Mouse (Mus musculus) liver, embryonic 14.5 days (tissue): Measurements from ENCODE around the gene Prkg1. TPM values are rescaled to one million over a fixed set of nuclear protein-coding genes. Genes with fewer than 3 reads are reported as not detected.
A peak's percentile ranks its signal among the peaks of the same experiment; 100 is the strongest.

ENCODE experiments used
- ATAC-seq: fragments of 200-750 bp; cut with Nextera tagmentation; 2 replicates; pipeline ENCODE4 v1.8.0; 2017; ENCODE audit warnings: moderate number of reproducible peaks, mild to moderate bottlenecking, moderate library complexity; ENCODE audit not compliant: insufficient read depth
- DNase-seq, 3 experiments: peaks; one replicate each; pipeline ENCODE4 v3.0.0-alpha.2; 2012 to 2013; ENCODE audit warnings: low read depth in 3 of 3, low spot score in 3 of 3
- H3K27ac ChIP-seq: fragments of 300-500 bp; sonication (generic); 2 replicates; pipeline ENCODE4 v1.5.1; 2014; ENCODE audit warnings: moderate library complexity, mild to moderate bottlenecking, control low read depth, inconsistent platforms
- H3K27me3 ChIP-seq: fragments of 300-500 bp; sonication (generic); 2 replicates; pipeline ENCODE4 v1.6.1; 2014; ENCODE audit warnings: mild to moderate bottlenecking, low read length, moderate library complexity; ENCODE audit not compliant: control insufficient read depth, insufficient read depth
- H3K36me3 ChIP-seq: fragments of 300-500 bp; sonication (generic); replicated peaks from 2 replicates; pipeline ENCODE4 v1.6.1; 2014; ENCODE audit warnings: low read depth; ENCODE audit not compliant: control insufficient read depth, insufficient read depth
- H3K4me1 ChIP-seq, 2 experiments: fragments of 200-500 bp in 1 of 2; fragments of 300-500 bp in 1 of 2; sonication (generic) in 1 of 2; replicated peaks; 2 replicates each; pipeline ENCODE4 v1.6.1; 2012 to 2014; ENCODE audit warnings: antibody characterized with exemption in 1 of 2, inconsistent platforms in 1 of 2, low read length in 1 of 2; ENCODE audit not compliant: control insufficient read depth in 2 of 2, insufficient read depth in 2 of 2
- H3K4me2 ChIP-seq: fragments of 300-500 bp; sonication (generic); 2 replicates; pipeline ENCODE4 v1.6.1; 2014; ENCODE audit warnings: low read depth, mild to moderate bottlenecking, control low read depth, moderate library complexity
- H3K4me3 ChIP-seq, 2 experiments: fragments of 200-500 bp in 1 of 2; fragments of 300-500 bp in 1 of 2; sonication (generic) in 1 of 2; 2 replicates each; pipeline ENCODE4 v1.5.1; 2012 to 2014; ENCODE audit warnings: low read depth in 2 of 2, low read length in 2 of 2, mild to moderate bottlenecking in 2 of 2, control low read depth in 1 of 2, inconsistent platforms in 1 of 2, moderate library complexity in 1 of 2; ENCODE audit not compliant: insufficient read depth in 1 of 2
- H3K9ac ChIP-seq: fragments of 300-500 bp; sonication (generic); replicated peaks from 2 replicates; pipeline ENCODE4 v1.6.1; 2014; ENCODE audit warnings: mild to moderate bottlenecking, control low read depth, moderate library complexity
- H3K9me3 ChIP-seq: fragments of 300-500 bp; sonication (generic); 2 replicates; pipeline ENCODE4 v1.6.1; 2016; ENCODE audit warnings: low read length, mixed read lengths; ENCODE audit not compliant: control insufficient read depth
- CTCF ChIP-seq: IDR thresholded peaks from 2 replicates; pipeline ENCODE4 v1.5.1; 2016; ENCODE audit warnings: antibody characterized with exemption, low read depth, control low read depth
- EP300 ChIP-seq: IDR thresholded peaks from 2 replicates; pipeline ENCODE4 v1.6.1; 2016; ENCODE audit warnings: antibody characterized with exemption, low read depth
- WGBS: fragments of 180-500 bp; shearing (Covaris S2); extraction: QIAGEN DNeasy Blood & Tissue Kit; methylation state at CpG from one replicate; pipeline ENCODE4 v1.1.7; 2014; ENCODE audit not compliant: insufficient replicate concordance; 5-methylcytosine and 5-hydroxymethylcytosine counted together
- polyA plus RNA-seq, 2 experiments: library from polyadenylated mRNA; depleted of rRNA in 1 of 2; stranded (reverse) in 1 of 2; unstranded in 1 of 2; fragments of >200 nt; fragmentation: Nextera tagmentation in 1 of 2; extraction: Ambion mirVana in 1 of 2; gene quantifications; 2 replicates each; pipeline versions ENCODE4 v1.2.1 to v1.2.3; 2012 to 2014

Prkg1 gene
- polyA plus RNA-seq, 2 experiments: 0.47 to 0.50 TPM

DNA sequence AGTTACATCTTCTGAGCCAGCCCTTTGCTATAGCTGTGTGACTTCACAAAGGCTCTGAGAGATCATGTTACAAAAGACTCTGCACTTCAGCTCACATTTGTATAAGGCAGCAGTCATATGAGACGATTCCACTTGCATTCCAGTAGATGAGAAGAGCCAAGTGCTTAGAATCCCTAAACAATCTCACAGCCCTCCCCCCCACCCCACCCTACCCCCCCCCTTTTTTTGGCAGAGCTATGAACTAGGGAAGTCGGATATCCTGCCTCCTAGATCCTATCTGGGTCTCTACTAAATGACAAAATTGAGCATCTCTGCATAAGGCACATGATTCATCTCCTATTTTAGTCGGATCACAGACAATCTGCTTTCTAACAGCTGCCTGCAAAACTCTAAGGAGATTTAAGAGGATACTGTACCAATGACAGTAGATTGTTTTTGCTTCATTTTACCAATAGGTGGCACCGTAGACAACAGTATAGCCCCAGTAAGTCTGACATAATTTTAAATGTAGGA, 921.7 kb downstream of the Prkg1 start:
- Histone ChIP-seq H3K27me3 (no peaks in the 10 kb centered on the region), H3K9ac (no peak overlapping the region), H3K27ac (no peak overlapping the region), H3K4me3 (no peak overlapping the region), H3K9me3 (no peaks in the 10 kb centered on the region), H3K36me3 (no peaks in the 10 kb centered on the region), H3K4me1 (no peaks in the 10 kb centered on the region), H3K4me2 (no peak overlapping the region)
- WGBS: 3% methylated on average over 4 of the region's 4 CpGs
- ATAC-seq (no peak), DNase-seq (no peak)
- TF ChIP-seq CTCF: no peak; the same call in 1 of the 2 replicates
- no peak for TF ChIP-seq EP300

DNA sequence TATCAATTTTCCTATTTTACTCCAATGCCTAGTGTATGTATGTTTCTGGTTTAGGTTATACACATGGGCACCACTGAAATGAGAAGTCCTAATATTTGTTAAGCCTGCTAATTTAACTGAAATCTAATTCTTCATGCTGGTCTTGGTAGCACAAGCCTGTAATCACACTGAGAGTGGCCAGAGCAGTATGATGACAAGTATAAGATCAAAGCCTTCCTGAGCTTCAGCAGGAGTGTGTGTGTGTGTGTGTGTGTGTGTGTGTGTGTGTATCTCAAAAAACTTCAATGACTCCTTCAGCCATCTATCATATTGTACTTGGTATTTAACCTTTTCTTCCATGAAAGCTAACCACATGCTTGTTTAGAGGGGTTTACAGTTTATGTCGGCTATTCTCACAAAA, 922.2 kb downstream of the Prkg1 start:
- H3K4me3 ChIP-seq: no peak overlapping the region
- WGBS: 44% methylated on average over 1 of the region's 1 CpGs
- no peak overlapping the region for H3K4me2 ChIP-seq
- no peak for TF ChIP-seq EP300
- no peak for TF ChIP-seq CTCF
- DNase-seq: no peak
- no peaks in the 10 kb centered on the region for H3K27me3 ChIP-seq
- H3K4me1 ChIP-seq: no peaks in the 10 kb centered on the region
- no peak for ATAC-seq
- no peak overlapping the region for H3K27ac ChIP-seq
- no peaks in the 10 kb centered on the region for H3K9me3 ChIP-seq
- no peaks in the 10 kb centered on the region for H3K36me3 ChIP-seq
- H3K9ac ChIP-seq: no peak overlapping the region

DNA sequence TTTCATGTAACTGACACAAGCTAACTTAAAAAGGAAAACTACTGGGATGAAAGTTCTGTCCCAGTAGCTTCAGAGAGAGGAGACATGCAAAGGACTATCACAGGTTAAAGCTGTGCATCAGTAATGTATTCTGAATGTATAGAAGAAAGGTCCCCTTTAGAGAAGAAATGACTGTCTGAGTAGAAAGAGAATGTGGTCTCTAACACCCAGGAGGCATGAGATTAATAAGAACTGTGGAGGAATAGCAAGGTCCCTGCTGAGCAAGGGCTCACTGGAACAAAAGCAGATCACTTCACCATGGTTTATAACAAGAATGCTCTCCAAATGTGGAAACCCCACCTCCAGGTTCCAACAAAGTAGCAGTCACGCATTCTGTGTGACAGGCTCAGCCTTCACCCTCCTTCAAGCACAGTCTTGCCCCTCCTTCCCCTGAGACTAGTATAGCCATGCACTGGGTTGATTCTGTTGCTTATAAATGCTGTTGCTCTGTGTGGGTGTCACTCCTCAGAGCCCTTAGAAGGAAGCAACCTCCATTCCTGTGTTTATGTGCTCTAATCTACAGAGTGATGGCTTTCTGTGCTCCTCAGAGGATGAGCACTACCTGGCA, 931.7 kb downstream of the Prkg1 start:
- no peak overlapping the region for H3K4me3 ChIP-seq
- 44% methylated on average over 1 of the region's 1 CpGs for WGBS
- no peak overlapping the region for H3K27ac ChIP-seq
- ATAC-seq (no peak), DNase-seq (no peak)
- H3K9ac ChIP-seq: no peak overlapping the region
- H3K4me1 ChIP-seq: no peaks in the 10 kb centered on the region
- H3K9me3 ChIP-seq: no peaks in the 10 kb centered on the region
- H3K36me3 ChIP-seq: no peaks in the 10 kb centered on the region
- H3K4me2 ChIP-seq: no peak overlapping the region
- no peaks in the 10 kb centered on the region for H3K27me3 ChIP-seq
- TF ChIP-seq EP300: no peak
- no peak for TF ChIP-seq CTCF

DNA sequence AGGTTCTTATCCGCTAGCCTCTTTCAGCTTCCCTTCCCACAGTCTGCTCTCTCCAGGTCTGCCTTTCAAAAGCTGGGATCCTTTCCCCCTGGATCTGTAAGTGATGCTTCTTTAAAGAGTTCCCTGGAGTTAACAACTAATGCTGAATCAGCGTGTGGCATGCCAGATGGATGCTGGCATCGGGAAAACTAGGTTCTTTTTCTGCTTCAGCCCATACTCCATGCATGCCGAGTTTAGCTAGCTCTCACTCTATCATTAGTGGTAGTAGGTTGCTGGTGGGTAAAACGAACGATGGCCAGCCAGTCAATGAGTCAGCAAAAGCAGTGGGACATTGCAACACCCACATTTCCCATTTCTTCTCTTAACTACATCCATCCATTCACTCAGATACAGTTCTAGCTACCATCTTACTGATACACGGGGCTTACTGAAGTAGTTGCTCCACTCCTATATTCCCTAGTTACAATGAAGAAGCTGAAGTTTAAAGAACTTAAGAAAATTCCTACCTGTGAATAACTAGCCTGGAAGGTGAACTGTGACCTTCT, 935.5 kb downstream of the Prkg1 start:
- 56% methylated on average over 7 of the region's 7 CpGs for WGBS

DNA sequence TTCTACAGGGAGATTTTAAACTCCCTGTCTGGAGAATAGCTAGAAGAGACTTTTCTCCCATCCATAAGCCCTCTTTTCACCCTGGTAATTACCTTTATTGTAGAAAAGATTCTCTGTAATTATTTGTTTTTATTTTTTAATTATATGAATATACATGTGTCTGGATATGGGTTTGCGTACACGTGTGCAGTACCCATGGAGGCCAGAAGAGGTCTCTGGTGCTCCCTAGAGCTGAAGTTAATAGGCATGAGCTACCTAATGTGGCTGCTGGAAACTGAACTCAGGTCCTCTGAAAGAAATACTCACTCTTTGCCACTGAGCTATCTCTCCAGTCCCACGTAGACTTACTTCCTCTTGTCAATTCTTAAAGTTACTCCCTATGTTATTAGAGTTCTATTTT, 937.0 kb downstream of the Prkg1 start:
- no peak overlapping the region for H3K27ac ChIP-seq
- 56% methylated on average over 3 of the region's 3 CpGs for WGBS
- H3K4me2 ChIP-seq: no peak overlapping the region
- DNase-seq: no peak
- no peaks in the 10 kb centered on the region for H3K4me1 ChIP-seq
- H3K9me3 ChIP-seq: no peaks in the 10 kb centered on the region
- no peak for ATAC-seq
- no peaks in the 10 kb centered on the region for H3K27me3 ChIP-seq
- TF ChIP-seq EP300 (no peak), CTCF (peak; percentile 45)
- no peaks in the 10 kb centered on the region for H3K36me3 ChIP-seq
- H3K4me3 ChIP-seq: no peak overlapping the region
- no peak overlapping the region for H3K9ac ChIP-seq

More for the DNA sequence above, 935.5 kb downstream of the Prkg1 start:
- no peaks in the 10 kb centered on the region for H3K4me1 ChIP-seq
- H3K9ac ChIP-seq: no peak overlapping the region
- no peaks in the 10 kb centered on the region for H3K27me3 ChIP-seq
- no peak for ATAC-seq
- no peak overlapping the region for H3K4me2 ChIP-seq
- no peaks in the 10 kb centered on the region for H3K36me3 ChIP-seq
- no peak for DNase-seq
- TF ChIP-seq EP300 (no peak), CTCF (no peak)
- H3K27ac ChIP-seq: no peak overlapping the region
- H3K9me3 ChIP-seq: no peaks in the 10 kb centered on the region
- H3K4me3 ChIP-seq: no peak overlapping the region
